Mouse (Mus musculus) hindbrain, embryonic 14.5 days (tissue): Measurements from ENCODE around the gene Nsun6. TPM values are rescaled to one million over a fixed set of nuclear protein-coding genes. Genes with fewer than 3 reads are reported as not detected.

Source experiments
- ATAC-seq: fragments of 200-750 bp; cut with Nextera tagmentation; 2 replicates; pipeline ENCODE4 v1.8.0; 2017; ENCODE audit warnings: moderate number of reproducible peaks, mild to moderate bottlenecking, moderate TSS enrichment, moderate library complexity; ENCODE audit not compliant: low FRiP score
- DNase-seq: peaks from one replicate; pipeline ENCODE4 v3.0.0-alpha.2; 2015; ENCODE audit warnings: low spot score
- H3K27ac ChIP-seq: fragments of 300-500 bp; sonication (generic); 2 replicates; pipeline ENCODE4 v1.5.1; 2014; ENCODE audit warnings: mild to moderate bottlenecking, moderate library complexity
- H3K27me3 ChIP-seq: fragments of 300-500 bp; sonication (generic); 2 replicates; pipeline ENCODE4 v1.6.1; 2014; ENCODE audit warnings: mild to moderate bottlenecking, low read length, mixed read lengths; ENCODE audit not compliant: control insufficient read depth, insufficient read depth
- H3K36me3 ChIP-seq: fragments of 300-500 bp; sonication (generic); replicated peaks from 2 replicates; pipeline ENCODE4 v1.6.1; 2014; ENCODE audit not compliant: control insufficient read depth, insufficient read depth
- H3K4me1 ChIP-seq: fragments of 300-500 bp; sonication (generic); replicated peaks from 2 replicates; pipeline ENCODE4 v1.6.1; 2014; ENCODE audit warnings: antibody characterized with exemption, low read length, mixed read lengths; ENCODE audit not compliant: control insufficient read depth, insufficient read depth
- H3K4me2 ChIP-seq: fragments of 300-500 bp; sonication (generic); replicated peaks from 2 replicates; pipeline ENCODE4 v1.6.1; 2014; ENCODE audit warnings: mild to moderate bottlenecking, moderate library complexity
- H3K4me3 ChIP-seq: fragments of 300-500 bp; sonication (generic); replicated peaks from 2 replicates; pipeline ENCODE4 v1.5.1; 2014; ENCODE audit warnings: mild to moderate bottlenecking, low read length
- H3K9ac ChIP-seq: fragments of 300-500 bp; sonication (generic); 2 replicates; pipeline ENCODE4 v1.6.1; 2014
- H3K9me3 ChIP-seq: fragments of 300-500 bp; sonication (generic); 2 replicates; pipeline ENCODE4 v1.6.1; 2016; ENCODE audit warnings: low read length; ENCODE audit not compliant: control insufficient read depth
- WGBS: fragments of 180-500 bp; shearing (Covaris S2); extraction: QIAGEN DNeasy Blood & Tissue Kit; methylation state at CpG from one replicate; pipeline ENCODE4 v1.1.7; 2014; 5-methylcytosine and 5-hydroxymethylcytosine counted together
- polyA plus RNA-seq: library from polyadenylated mRNA; unstranded; fragments of >200 nt; fragmentation: Nextera tagmentation; extraction: Ambion mirVana; gene quantifications from 2 replicates; pipeline ENCODE4 v1.2.1, GENCODE M21; 2014

Gene Nsun6
- 10.7 and 17.5 TPM in 2 replicates for polyA plus RNA-seq

- ATAC-seq (peak; percentile 100), DNase-seq (peak; percentile 97)
- H3K9ac ChIP-seq = peak within 1 kb of the TSS; percentile 92
- no peaks in the 10 kb centered on the region for H3K27me3 ChIP-seq
- no peaks in the 10 kb centered on the region for H3K9me3 ChIP-seq
- peak within 1 kb of the TSS; percentile 96 for H3K27ac ChIP-seq
- peak within 1 kb of the TSS; percentile 81 for H3K4me2 ChIP-seq
- H3K4me3 ChIP-seq = peak within 1 kb of the TSS; percentile 83
- peaks cover 20% of the 10 kb centered on the region for H3K4me1 ChIP-seq
- no peaks in the 10 kb centered on the region for H3K36me3 ChIP-seq
- WGBS = under 1% methylated on average over 71 of the region's 75 CpGs
These were observed at the start of gene Nsun6 for GRCm38 (mm10) chr2:15054945-15055637. Gene Nsun6, minus strand, starts transcription at chr2:15055069.

DNA sequence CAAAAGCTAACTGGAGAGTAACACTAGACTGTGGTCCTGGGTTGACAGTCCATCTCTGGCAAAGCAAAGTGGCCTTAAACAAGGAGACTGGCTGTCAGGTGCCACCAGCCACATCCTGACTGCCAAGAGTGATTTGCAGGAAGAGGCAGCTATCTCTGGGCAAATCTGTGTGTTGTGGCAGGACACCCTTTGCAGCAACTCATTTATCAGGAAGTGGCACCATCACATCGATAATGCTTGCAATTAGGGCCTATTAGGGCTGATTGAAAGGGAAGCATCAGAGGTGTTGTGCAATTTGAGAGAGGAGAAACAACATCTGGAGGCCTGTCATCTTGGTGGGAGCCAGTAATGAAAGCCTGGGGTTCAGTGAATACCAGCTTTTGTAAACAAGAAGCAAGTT, 49.5 kb upstream of the Nsun6 start:
- 66% methylated on average over 1 of the region's 1 CpGs for WGBS
- Histone ChIP-seq H3K4me3 (no peak overlapping the region), H3K9ac (no peak overlapping the region), H3K27me3 (no peaks in the 10 kb centered on the region), H3K4me1 (no peaks in the 10 kb centered on the region), H3K27ac (no peak overlapping the region), H3K36me3 (no peaks in the 10 kb centered on the region), H3K4me2 (no peak overlapping the region), H3K9me3 (no peaks in the 10 kb centered on the region)
- ATAC-seq (no peak), DNase-seq (no peak)

DNA sequence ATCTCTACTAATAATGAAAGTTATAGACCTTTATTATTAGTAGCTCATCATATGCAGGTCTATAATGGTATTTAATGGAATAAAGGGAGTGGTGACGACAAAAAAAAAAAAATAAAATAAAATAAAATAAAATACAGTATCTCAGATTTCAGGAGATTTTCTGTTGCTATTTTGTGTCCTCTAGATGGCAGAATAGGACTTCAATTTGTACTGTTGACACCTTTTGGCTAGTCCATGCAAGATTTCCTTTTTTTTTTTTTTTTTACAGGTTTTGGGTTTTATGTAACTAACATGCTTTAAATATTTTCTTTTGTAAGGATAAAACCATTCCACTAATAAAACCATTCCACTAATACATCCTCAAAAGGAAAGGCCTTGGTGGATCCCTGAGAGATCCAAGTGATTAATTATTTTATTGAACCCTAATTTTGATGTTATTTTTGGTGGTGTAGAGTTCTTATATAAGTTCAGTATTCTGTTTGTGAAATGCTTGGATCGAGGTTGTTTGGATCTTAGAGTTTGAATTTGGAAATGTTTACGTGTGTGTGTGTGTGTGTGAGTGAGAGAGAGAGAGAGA, 41.7 kb upstream of the Nsun6 start:
- no peaks in the 10 kb centered on the region for H3K9me3 ChIP-seq
- WGBS = 62% methylated on average over 3 of the region's 3 CpGs
- H3K4me3 ChIP-seq = no peak overlapping the region
- H3K27me3 ChIP-seq = no peaks in the 10 kb centered on the region
- ATAC-seq (no peak), DNase-seq (peak; percentile 81)
- no peak overlapping the region for H3K27ac ChIP-seq
- no peaks in the 10 kb centered on the region for H3K36me3 ChIP-seq
- H3K4me1 ChIP-seq = no peaks in the 10 kb centered on the region
- H3K9ac ChIP-seq = no peak overlapping the region
- no peak overlapping the region for H3K4me2 ChIP-seq

DNA sequence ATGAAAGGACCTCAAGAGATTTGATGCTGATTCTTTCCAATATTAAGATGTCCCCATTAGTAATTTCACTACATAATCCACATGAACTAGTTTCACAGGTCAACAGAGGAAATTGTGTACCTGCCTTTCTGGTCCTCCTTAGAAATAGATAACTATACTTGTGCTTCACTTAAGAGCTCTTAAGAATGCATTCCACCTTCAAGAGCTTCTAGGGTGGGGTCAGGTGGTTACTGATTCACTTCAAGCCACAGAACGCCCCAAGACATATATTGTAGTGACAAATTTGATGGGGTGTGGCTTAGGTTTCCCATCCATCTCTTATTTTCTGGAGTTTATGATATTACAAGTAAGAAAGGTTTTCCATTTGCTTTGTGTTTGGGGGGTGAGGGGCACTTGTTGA, 32.4 kb upstream of the Nsun6 start:
- no peak for DNase-seq
- WGBS = 90% methylated on average over 1 of the region's 1 CpGs
- Histone ChIP-seq H3K4me1 (no peaks in the 10 kb centered on the region), H3K4me3 (no peak overlapping the region), H3K4me2 (no peak overlapping the region), H3K9ac (no peak overlapping the region), H3K9me3 (no peaks in the 10 kb centered on the region), H3K27ac (no peak overlapping the region), H3K36me3 (peaks cover 14% of the 10 kb centered on the region), H3K27me3 (no peaks in the 10 kb centered on the region)
- no peak for ATAC-seq

GRCm38 (mm10) chr2:15083702-15084101, 28.8 kb upstream of the Nsun6 start:
- Histone ChIP-seq H3K27ac (no peak overlapping the region), H3K9ac (no peak overlapping the region), H3K4me2 (no peak overlapping the region), H3K4me3 (no peak overlapping the region), H3K4me1 (no peaks in the 10 kb centered on the region), H3K27me3 (no peaks in the 10 kb centered on the region), H3K36me3 (peaks cover 46% of the 10 kb centered on the region), H3K9me3 (no peaks in the 10 kb centered on the region)
- ATAC-seq = no peak
- WGBS = 100% methylated on average over 2 of the region's 2 CpGs
- DNase-seq = no peak

DNA sequence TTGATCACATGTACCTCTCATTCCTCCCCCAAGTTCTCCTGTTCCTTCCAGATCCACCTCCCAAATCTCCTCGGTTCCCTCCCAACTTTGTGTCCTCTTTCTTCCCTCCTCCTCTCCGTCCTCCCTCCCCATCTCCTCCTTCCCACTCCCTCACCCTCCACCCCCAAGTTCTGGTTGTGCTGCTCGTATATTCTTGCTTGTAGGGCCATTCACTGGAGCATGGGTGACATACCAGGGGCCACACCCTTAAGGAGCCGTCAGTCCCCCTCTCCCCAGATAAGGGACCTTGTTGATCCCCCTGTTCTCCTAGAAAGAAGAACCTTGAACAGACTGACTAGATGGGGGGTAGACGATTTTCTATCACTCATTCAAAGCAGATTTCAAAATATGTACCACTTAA, 12.2 kb upstream of the Nsun6 start:
- no peak overlapping the region for H3K9ac ChIP-seq
- DNase-seq (no peak), ATAC-seq (no peak)
- no peaks in the 10 kb centered on the region for H3K27me3 ChIP-seq
- 85% methylated on average over 5 of the region's 5 CpGs for WGBS
- peaks cover 20% of the 10 kb centered on the region for H3K4me1 ChIP-seq
- H3K4me2 ChIP-seq = no peak overlapping the region
- H3K4me3 ChIP-seq = no peak overlapping the region
- H3K9me3 ChIP-seq = no peaks in the 10 kb centered on the region
- H3K36me3 ChIP-seq = peaks cover 40% of the 10 kb centered on the region
- H3K27ac ChIP-seq = no peak overlapping the region

DNA sequence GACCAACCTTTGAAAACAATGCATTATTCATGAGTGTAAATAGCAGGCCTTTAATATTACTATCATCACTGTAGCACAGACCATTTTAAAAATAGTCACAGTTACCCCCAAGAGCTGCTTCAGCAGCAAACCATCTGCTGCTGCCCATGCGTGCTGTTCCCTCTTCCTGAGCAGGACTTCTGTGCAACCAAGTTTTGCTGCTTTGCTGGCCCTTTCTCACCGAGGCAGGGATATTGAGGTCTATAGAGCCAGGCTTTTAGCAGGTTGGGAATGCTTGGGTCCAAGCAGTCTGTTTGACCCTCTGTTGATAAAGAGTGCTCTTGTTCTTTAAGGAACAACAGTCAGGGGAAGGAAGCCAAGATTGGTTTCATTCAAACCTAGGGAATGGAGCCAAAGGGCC, 10.6 kb upstream of the Nsun6 start:
- ATAC-seq = no peak
- Histone ChIP-seq H3K27ac (no peak overlapping the region), H3K9ac (no peak overlapping the region), H3K4me3 (no peak overlapping the region), H3K4me2 (no peak overlapping the region), H3K9me3 (no peaks in the 10 kb centered on the region), H3K4me1 (peaks cover 20% of the 10 kb centered on the region), H3K27me3 (no peaks in the 10 kb centered on the region), H3K36me3 (peaks cover 25% of the 10 kb centered on the region)
- no peak for DNase-seq
- WGBS = 65% methylated on average over 2 of the region's 2 CpGs

GRCm38 (mm10) chr2:15064380-15065269, 9.8 kb upstream of the Nsun6 start:
- ATAC-seq = no peak
- Histone ChIP-seq H3K4me2 (no peak overlapping the region), H3K27ac (no peak overlapping the region), H3K9me3 (no peaks in the 10 kb centered on the region), H3K36me3 (peaks cover 17% of the 10 kb centered on the region), H3K9ac (no peak overlapping the region), H3K4me3 (no peak overlapping the region), H3K4me1 (peaks cover 20% of the 10 kb centered on the region), H3K27me3 (no peaks in the 10 kb centered on the region)
- DNase-seq = no peak
- 63% methylated on average over 7 of the region's 7 CpGs for WGBS

GRCm38 (mm10) chr2:15063815-15064214, 8.9 kb upstream of the Nsun6 start:
- peaks cover 10% of the 10 kb centered on the region for H3K36me3 ChIP-seq
- WGBS = 87% methylated on average over 1 of the region's 1 CpGs
- no peak overlapping the region for H3K4me2 ChIP-seq
- no peaks in the 10 kb centered on the region for H3K27me3 ChIP-seq
- H3K9ac ChIP-seq = no peak overlapping the region
- DNase-seq = no peak
- H3K27ac ChIP-seq = no peak overlapping the region
- no peak overlapping the region for H3K4me3 ChIP-seq
- H3K4me1 ChIP-seq = peaks cover 20% of the 10 kb centered on the region
- no peaks in the 10 kb centered on the region for H3K9me3 ChIP-seq
- no peak for ATAC-seq
